Mouse (Mus musculus) skeletal muscle tissue, adult 2 months (tissue): ENCODE measurements around the gene Cyb5r3.

ENCODE experiments used
- DNase-seq: peaks from one replicate; pipeline ENCODE4 v3.0.0-alpha.2; 2012; ENCODE audit warnings: low read depth, low spot score

The Cyb5r3 gene

GRCm38 (mm10) chr15:83106426-83106825 is 66.0 kb downstream of the Cyb5r3 start:
- no peak for DNase-seq
